Mouse (Mus musculus) small intestine, adult 2 months (tissue): ENCODE data around the gene Gcm1.

Source experiments
- CTCF ChIP-seq: fragments of 200-500 bp; IDR thresholded peaks from 2 replicates; pipeline ENCODE4 v1.5.1; 2012; ENCODE audit warnings: low read depth, mild to moderate bottlenecking, control low read depth, inconsistent platforms, low read length, moderate library complexity, mixed read lengths; ENCODE audit not compliant: insufficient replicate concordance, insufficient read length; ENCODE audit errors: extremely low read depth
- POLR2A ChIP-seq: fragments of 200-500 bp; IDR thresholded peaks from 2 replicates; pipeline ENCODE4 v1.6.1; 2012; ENCODE audit warnings: low read depth, mild to moderate bottlenecking, control low read depth, inconsistent platforms, low read length, moderate library complexity

- TF ChIP-seq POLR2A (no peak), CTCF (no peak)
These were observed 23.5 kb downstream of the Gcm1 start for GRCm38 (mm10) chr9:78075256-78075655.
